Mouse (Mus musculus) liver, postnatal 0 days (tissue): ENCODE data around the gene 1700047I17Rik2.
"Not testable (repeated sequence)": the region's sequence is repeated elsewhere in the genome, so short reads cannot be mapped to it uniquely, and the experiment has no call there.

ENCODE experiments used
- CTCF ChIP-seq: sonication (generic); IDR thresholded peaks from 2 replicates; pipeline ENCODE4 v1.5.1; 2016; ENCODE audit warnings: antibody characterized with exemption, low read depth
- EP300 ChIP-seq: IDR thresholded peaks from 2 replicates; pipeline ENCODE4 v1.6.1; 2016; ENCODE audit warnings: antibody characterized with exemption, low read depth, mild to moderate bottlenecking

DNA sequence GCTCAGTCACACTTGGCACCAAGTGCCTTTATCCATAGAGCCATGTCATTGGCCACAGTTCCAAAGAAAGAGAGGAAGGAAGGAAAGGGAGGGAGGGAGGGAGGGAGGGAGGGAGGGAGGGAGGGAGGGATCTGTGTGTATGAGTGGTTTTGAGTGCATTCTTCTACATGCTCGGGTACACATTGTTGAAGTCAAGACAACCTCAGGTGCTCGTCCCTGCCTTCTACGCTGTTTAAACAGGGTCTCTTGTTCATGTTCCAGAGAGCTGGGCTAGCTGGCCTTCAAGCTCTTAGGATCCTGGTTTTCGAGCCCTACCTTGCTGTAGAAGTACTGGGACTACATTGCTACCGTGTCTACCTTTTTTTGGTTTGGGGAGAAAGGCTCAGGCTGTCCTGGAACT is 64.0 kb downstream of the 1700047I17Rik2 start:
- not testable (repeated sequence) for TF ChIP-seq CTCF, EP300
